Mouse (Mus musculus): ENCODE measurements around the gene Tacc3. TPM values are rescaled to one million over a fixed set of nuclear protein-coding genes. Genes with fewer than 3 reads are reported as not detected.

Tacc3 gene
- total RNA-seq (2021): 1 to 10 TPM; 2.9 to 3.1 TPM
- long read RNA-seq, experiment 1, partial matches to known transcripts: 0 of 3 reads
- long read RNA-seq, experiment 1, other reads (novel, unspliced or antisense): 1 of 3 reads
- long read RNA-seq, experiment 2, partial matches to known transcripts: 0 of 6 reads
- long read RNA-seq, experiment 2, other reads (novel, unspliced or antisense): 3 of 6 reads

DNA sequence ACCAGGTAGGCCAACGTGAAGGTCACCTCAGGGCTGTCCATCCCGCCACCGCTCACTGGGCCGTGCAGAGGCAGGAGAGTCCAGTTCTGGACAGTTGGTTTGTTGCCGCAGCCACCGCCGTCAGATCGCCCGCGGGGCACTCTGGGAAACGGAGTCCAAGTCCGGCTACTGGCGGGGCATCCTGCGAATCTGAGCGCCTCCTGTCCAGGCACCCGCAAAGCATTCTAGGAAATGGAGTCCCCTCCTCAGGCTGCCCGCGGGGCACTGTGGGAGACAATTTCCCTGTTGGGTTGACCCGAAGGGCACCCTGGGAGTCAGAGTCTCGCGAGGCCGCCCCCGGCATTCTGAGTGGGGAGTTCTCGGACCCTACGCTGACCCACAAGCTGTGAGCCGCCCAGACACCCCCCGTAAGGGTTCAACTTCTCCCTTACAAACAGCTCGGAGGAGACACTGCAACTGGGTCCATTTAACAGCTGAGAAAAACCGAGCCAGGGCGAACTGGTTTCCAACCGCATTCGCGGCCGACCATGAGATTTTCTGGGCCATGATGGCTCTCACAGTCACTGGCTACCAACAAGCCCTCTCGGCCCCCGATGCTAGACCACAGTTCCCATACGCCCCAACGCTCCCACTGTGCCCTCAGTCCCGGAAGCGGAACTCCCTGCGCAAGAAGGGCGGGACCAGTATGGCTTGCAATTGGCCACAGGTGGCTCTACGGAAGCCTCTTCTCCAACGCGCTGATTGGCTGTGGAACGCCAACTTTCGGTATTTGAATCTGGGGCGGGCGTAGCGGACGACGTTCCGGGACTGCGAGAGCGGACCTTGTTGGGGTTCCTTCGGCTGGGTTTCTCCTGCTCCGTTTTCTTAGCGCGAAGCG, at the start of gene Tacc3, which contains the start of gene Tmem129:
Gene Tacc3 (plus strand): TSS at position 342 of the 877 bp plus-strand sequence.
Gene Tmem129 (minus strand): TSS at position 630 of the 877 bp plus-strand sequence.
- DNase-seq (ENCODE audit: low spot score in 2 of 2): peak; percentile 92 to 94

DNA sequence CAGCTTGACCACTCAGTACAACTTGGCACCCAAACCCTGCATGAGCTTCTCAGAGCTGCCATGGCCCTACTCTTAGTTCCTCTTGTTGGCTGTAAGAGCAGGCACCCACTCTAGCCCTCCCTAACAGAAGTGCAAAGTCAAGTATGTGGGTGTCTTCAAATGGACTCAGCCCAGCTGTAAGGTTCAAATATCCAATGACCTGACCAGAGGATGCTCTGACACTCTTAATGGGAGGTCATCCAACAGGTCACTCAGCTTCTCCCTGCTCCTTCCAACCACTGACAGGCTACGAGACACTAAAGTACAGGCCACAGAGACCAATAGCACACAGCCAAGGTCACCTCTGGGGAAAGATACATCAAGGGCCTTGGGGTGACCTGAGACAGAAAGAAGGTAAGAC, 48.7 kb upstream of the Tacc3 start:
- DNase-seq (ENCODE audit: low spot score in 2 of 2): no peak

DNA sequence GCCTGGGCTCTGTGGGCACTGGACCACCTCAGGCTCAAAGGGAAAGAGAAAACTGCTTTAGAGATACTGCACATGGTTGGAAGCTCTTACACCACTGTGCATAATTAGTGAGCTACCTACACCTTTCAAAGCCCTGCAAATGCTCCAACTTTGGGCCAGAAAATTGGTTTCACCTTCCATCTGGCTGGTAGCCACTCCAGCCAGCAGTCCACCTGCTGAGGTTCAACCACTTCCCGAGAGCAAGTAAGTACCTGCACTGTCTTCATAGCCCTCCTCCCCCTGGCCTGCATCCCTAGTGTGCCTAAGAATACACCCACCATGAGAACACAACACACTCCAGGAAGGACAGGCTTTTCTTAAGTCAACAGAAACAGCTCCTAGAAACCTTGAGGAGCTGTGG, 46.1 kb upstream of the Tacc3 start:
- no peak for DNase-seq (ENCODE audit: low spot score in 2 of 2)

DNA sequence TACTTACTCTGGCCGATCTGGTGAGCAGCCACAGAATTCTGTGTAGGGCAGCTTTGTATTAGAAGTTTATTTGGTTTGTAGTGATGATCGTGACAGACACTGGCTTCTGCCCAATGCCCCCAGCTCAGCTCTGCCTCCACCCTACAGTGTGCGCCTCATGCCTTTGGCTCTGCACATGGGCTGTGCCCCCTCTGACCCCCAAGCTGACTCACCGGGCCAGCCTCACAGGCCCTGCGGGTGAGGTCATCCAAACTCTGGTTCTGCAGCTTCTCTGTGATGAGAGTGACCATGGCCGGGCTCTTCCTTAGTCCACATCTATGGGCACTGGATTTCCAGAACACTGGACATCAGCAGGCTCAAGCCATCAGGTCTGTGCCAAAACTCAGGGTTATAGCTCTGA, 43.5 kb upstream of the Tacc3 start:
- peak; percentile 21 to 39 for DNase-seq (ENCODE audit: low spot score in 2 of 2)

DNA sequence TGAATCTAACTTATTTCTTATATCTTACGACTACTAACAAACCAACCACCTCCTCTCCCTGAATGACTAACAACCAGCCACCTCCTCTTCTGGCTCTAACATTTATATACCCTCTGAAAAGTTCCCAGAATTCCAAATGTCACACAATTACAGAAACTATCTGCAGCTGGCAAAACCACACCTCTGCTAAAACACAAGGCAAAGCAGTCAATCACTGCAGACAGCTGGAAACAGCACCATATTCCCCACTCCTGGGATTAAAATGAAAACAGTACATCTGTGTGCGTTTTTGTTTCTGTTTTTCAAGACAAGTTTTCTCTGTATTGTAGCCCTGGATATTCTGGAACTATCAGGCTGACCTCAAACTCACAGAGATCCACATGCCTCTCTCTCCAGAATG, 35.3 kb upstream of the Tacc3 start:
- DNase-seq (ENCODE audit: low spot score in 2 of 2): no peak

DNA sequence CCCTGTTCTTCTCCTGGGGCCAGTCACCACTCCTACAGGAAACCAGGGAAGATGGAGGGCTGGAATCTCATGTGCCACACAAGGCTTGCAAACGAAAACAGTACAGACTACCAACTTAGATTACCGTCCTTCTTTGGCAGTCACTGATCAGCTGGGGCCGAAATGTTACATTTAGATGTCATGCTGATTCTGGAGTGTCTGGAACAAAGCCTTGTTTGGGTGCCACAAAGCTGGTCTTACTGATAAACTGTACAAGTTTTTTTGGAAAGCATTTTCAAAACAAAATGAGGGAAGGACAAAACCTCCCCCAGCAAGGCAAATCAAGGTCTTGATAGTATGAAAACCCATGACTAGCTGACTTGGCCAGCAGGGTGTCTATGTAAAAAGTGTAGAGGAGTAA, 34.2 kb upstream of the Tacc3 start:
- DNase-seq (ENCODE audit: low spot score in 2 of 2): no peak

DNA sequence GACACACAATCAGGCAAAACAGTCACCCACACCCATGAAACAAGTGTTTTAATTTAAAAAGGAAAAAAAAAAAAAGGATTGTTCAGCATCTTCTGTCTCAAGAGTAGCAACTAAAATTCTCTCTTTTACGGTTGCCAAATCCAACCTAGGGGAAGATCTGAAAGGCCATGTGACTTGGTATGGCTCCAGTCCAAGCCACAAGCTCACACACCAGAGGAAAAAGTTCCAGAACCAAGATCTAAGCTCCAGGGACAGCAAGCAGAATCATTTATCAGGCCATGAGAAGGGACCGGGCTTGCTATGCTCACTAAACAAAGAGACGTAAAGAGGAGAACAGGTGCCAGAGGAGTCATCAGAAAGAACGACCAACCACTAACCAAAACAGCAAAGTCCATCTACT, 30.0 kb upstream of the Tacc3 start:
- peak in 1 of 2 experiments; percentile 29 for DNase-seq (ENCODE audit: low spot score in 2 of 2)

DNA sequence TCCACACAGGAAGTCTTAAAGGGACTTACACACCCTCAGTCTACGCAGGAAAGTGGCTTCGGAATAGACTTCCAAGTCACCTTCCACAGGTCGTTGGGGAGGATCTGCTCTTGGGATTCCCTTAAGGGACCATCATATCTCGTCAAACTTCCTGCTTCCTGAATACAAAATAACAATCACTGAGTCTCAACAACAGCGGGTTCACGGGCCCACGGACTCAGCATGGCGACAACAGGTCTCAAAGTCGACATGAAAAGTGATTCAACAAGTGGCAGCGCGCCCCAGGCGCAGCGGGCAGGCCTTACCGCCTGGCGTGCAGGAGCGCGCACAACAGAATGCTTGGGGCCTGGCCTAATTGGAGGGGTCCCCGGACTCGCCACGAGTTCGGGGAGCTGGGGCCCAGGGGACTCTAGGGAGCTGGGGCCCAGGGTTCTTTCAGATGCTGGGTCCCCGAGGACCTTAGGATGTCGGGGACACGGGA, 29.1 kb upstream of the Tacc3 start:
- peak in 1 of 2 experiments; percentile 65 for DNase-seq (ENCODE audit: low spot score in 2 of 2)

DNA sequence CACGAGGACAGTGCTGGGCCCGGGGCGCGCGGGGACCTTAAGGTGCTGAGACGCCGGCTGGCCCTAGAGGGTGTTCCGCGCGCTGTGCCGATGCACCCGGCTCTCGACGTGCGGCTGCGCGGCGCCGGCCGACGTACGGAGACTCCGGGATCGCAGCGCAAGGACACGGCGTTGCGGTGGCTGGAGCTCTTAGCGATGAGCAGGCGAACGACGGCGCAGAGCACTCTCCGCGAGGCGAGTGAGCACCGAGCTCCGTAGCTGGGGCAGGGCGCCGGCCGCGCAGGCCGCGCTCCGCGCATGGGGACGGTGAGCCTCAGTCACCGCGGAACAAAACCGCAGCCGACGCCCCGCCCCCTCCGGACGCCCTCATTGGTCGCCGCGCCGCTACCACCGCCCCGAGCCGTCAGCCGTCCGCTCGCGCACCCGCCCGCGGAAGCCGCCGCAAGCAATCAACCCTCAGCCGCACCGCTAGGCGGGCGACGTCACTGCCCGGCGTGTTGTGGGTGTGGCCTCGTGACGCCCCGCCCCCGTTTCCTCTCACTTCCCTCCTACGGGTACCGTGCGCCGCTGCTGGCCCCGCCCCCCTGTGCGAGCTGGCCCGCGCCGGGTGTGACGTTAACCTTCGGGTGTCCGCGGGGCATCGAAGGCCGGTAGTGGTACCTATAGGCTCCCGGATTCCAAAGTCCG, 28.5 kb upstream of the Tacc3 start, which contains the start of the genes Fam53a and Gm9903:
Gene Fam53a (minus strand): TSS at position 335 of the 687 bp plus-strand sequence.
Gene Gm9903 (plus strand): TSS at position 625 of the 687 bp plus-strand sequence.
- peak; percentile 100 for DNase-seq (ENCODE audit: low spot score in 2 of 2)

DNA sequence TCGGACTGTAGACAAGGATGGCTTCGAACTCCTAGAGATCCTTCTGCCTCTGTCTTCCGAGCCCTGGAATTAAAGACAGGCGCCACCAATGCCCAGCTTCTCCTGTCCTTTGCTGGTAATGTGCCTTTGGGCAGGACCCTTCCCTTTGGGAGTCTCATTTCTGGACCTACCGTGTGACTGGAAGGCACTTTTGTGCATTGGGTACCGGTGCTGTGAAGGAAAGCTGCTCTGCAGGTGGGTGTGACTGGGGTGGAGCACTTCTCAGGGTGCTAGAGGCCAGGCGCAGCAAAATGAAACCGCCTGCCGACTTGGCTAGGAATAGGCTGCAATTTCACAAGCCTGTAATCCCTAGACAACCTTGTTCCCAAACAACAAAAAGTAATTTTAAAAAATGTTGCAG, 27.9 kb upstream of the Tacc3 start:
- peak in 1 of 2 experiments; percentile 40 for DNase-seq (ENCODE audit: low spot score in 2 of 2)

DNA sequence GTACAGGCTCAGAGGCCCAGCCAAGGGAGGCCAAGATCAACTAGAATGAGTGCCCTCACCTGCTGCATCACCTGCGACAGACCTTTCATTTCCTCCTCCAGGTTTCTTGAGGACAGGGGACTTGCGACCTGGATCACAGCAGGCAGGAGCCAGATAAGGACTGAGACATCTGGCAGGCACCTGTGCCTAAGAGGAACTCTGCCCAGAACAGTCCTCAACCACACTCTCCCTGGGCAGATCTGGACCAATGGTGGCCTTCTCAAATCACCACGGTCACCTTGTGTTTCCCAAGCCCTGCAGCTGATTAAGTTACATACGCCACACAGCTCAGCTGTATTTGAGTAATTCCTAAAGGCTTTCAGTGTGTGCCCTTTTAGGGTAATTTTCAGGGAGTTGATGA, 27.3 kb upstream of the Tacc3 start:
- DNase-seq (ENCODE audit: low spot score in 2 of 2): no peak

DNA sequence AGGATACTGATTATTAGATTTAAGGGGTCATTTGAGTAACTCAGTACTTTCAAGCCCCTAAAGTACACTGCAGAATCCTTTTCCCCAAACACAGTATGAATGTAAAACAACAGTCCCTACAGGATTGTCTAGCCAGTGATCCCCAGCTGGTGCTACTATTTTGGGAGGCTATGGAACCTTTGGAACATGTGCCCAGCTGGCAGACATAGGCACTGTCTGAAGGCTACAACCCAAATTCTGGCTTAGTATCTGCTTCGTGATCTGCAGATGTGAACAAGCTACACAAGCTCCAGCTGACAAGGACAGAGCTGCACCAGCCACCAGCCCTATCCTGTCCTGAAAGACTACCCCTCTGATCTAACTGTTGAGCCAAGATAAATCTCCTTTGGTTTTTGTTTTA, 25.4 kb upstream of the Tacc3 start:
- DNase-seq (ENCODE audit: low spot score in 2 of 2): no peak

DNA sequence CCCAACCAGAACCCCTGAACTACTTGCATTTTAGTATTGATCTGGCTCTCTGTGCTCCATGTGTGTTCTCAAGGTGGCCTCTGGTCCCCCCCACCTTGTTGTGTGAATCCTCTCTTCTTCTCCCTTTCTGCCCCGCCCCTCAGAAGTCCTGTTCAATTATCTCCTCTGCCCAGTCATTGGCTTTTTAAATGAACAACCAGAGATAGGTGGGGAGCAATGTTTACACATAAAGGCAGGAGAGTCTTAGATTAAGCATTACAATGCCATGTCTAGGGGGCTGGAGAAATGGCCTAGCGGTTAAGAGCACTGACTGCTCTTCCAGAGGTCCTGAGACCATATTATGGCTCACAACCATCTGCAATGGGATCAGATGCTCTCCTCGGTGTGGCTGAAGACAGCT, 22.6 kb upstream of the Tacc3 start:
- DNase-seq (ENCODE audit: low spot score in 2 of 2): no peak

DNA sequence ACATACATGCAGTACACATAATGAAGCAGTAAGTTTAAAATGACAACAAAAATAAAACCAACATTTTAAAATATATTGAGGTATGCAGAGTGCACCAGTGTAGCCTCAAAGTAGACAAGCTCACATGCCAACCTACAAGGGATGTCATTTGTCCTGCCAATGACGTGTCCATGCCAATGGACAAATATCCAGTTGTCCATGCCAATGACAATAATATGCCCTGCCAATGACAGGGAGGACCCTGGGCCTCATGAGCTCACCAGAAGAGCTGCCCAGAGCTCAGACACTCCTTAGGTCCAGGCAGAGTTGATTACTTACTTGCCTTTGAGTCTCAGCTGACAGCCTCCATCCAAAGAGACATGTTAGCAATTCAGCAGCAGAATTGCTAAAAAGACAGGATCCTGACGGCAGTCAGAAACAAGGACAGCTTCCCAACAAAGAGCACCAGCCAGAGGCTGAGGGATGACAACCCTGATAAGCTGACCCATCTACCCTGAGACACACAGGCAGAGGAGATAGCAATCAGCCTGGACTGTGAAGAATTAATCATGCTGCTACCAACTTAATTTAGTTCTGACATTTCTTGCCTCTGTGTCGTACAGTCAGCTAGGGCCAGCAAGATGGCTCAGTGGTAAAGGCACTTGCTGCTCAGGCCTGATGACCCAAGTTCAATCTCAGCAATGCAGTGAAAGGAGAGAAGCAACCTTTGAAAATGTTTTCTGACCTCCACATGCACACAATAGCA, 20.1 kb upstream of the Tacc3 start:
- no peak for DNase-seq (ENCODE audit: low spot score in 2 of 2)

DNA sequence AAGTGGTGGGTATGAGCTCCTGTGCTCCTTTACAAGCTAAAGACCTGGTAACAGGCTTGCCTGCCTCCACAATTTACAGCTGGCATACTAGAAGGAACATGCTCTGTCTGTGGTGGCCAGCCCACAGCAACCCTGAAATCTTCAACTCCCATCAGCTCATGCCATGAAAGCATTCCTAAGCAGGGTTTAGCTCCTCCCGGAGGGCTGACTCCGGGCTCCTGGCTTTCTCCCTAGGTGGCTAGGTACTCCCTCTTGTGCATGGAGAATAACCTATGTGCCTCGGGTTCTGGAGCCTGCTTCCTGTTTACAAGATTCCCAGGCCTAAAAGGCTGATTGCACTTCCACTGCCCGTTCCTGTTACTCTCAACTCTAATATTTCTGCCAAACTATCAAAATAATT, 19.1 kb upstream of the Tacc3 start:
- DNase-seq (ENCODE audit: low spot score in 2 of 2): no peak

DNA sequence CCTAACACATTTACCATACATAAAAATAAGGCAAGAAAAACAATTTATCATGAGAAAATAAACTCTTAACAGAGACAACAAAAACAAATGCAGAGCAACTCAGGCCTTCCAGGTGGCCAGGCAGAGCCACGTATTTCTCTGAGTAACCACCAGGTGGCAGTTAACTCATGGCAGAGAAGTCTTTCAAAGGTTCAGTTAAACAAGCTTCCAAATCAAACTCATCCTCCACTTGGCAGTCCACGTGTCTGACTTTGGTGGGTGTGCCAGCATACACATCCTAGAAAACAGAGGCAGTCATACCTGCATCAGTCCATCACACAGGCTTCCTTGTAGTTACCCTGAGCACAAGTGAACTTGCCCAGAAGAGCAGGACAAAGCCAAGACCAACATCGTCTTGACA, 17.3 kb upstream of the Tacc3 start:
- DNase-seq (ENCODE audit: low spot score in 2 of 2): no peak

DNA sequence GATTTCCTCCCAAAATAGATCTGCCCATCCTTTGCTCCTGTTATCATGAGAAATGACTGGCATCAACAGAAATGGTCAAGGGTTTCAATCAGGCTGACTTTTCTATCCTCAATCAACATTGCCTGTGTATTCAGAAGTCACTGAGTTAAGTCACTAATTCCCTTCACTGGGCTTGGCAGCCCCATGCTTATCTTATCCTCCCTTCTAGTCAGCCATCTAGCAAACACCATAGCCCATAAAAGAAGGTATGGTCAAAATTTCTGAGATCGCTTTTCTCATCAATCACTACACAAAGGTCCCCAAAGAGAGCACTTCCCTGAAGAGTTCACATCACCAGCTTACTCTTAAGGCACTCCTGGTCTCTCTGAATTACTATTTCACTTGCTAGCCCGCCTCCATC, 6.9 kb upstream of the Tacc3 start:
- DNase-seq (ENCODE audit: low spot score in 2 of 2): no peak

DNA sequence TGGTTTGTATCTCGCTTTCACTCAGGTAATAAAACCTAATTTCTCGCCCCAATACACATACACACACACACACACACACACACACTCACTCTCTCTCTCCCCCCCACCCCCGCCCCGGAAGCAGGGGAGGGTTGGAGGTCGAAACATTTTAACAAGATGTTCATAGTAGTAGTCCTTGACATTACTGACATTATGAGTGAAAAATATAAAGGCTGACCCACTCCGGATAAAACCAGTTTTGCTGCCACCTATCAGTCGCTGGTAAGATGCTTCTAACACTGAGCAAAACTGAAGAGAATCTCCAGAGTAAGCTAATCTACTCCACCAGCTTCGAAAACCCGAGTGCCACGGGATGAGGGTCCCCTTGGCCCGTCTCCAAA, 6.4 kb upstream of the Tacc3 start:
- DNase-seq (ENCODE audit: low spot score in 2 of 2): no peak

DNA sequence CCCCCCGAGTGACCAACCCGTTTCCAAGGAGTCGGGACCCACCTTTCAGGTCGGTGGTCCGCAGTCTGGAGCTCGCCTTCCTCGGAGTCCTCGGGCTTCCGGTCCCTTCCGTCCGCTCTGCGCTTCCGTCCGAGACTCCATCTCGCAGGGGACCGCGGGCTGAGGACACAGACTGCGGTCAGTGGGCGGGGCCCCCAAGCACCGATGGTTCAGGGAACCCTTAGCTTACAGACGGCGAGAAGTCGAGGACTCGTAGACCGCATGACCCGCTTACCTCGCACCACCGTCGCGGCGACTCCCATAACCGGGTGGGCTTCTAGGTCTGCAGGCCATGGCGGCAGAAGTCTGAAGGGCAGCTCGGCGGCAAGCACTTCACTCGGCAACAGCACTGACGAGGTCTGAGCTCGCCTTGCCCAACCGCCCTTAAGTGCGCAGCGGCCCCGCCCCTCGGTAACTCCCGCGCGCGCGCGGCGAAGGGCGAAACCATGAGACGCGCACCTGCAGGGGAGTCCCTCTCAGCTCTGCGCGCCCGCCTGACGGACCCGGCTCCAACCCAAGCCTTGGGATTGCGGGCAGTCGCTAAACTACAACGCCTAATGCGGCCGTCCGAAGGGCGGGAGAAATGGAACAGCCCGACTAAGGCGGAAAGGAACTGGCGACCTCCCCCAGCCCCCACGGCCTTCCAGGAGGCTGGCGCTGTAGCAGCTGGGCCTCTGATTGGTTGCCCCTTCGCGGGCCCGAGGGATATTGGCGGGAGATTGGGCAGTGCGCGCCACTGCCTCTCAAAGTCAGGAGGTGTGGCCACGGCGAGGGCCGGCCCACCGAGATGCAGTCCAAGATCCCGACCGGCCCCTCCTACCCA, 5.8 kb upstream of the Tacc3 start, which contains the start of gene Slbp:
Gene Slbp (minus strand): TSS at position 654 of the 862 bp plus-strand sequence.
- DNase-seq (ENCODE audit: low spot score in 2 of 2): peak; percentile 93 to 95

DNA sequence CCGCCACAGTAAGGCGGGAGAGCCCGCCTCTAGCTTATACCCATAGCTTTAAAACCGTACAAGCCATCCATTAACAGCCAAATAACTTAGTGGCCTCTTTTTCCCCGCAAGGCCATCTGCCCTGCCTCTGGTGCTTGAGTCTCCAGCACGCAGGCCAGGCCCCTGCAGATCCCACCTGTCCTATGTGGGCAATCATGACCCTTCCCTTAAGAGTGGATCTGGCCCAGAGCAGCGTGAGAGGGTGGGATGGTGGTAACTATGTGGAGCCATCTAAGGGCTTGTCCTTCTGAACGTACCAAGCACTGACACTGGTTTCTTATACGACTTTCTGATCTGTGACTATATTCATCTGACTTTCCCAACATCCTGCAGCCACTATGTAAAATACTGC, 5.2 kb upstream of the Tacc3 start:
- no peak for DNase-seq (ENCODE audit: low spot score in 2 of 2)
